Mouse (Mus musculus) right cerebral cortex, postnatal 4 days (tissue): Measurements from ENCODE around the gene Dab1.

Source experiments
- DNase-seq: peaks from one replicate; pipeline ENCODE4 v3.0.0-alpha.2; 2022

The Dab1 gene

GRCm38 (mm10) chr4:104120108-104120507 lies 500.9 kb downstream of the Dab1 start:
- DNase-seq: no peak

DNA sequence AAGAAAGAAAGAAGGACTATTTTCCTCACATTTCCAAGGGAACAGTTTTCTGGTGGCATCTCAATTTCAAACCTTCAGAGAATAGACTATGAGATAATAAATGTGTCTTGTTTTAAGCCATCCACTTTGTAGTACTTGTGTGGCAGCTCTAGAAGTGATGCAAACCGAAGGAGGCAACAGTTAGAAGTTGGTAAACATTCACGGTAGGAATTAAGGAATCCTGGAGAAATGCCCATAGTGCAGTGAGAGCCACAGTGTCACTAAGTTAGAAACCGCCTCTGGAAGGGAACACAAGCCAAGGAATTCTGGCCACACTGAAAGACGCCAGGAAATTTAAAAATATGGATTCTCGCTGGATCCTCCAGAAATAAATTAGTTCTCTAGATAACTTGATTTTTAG lies 502.8 kb downstream of the Dab1 start:
- DNase-seq: no peak

GRCm38 (mm10) chr4:104122364-104122763 lies 503.2 kb downstream of the Dab1 start:
- DNase-seq: no peak

DNA sequence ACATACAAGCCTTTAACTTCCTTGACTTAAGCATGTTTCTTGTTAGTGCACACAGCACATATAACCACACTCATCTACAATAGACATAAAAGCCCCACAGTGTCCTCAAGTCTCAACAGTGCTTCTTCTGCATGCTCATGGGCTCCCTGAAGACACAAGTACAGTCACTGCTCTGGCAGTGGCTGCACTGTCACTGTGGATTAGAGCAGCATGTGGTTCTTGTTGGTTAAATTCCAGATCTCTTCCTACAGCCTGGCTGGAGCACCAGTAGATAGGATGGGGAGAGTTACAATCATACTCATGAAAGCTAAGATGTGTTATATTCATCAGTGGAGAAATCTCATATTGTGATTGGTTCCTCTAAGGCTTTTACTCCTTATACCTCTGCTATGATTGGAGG lies 534.5 kb downstream of the Dab1 start:
- DNase-seq: no peak

DNA sequence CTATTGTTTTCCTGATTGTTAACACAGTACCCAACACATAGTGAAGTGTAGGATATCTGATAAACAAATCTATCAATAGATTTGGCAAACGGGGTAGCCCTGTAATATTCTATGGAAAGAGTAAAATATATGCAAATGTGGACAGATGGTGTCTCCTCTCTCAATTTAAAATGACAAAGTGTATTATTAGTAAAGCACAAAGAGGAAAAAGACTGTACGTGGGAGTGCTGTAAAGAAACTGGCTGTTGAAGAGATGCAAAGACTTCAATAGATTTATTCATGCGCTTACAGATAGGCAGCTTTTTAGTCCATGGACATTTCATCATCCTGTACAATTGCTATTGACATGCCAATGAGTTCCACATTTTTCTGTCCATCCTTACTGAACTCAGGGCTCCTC lies 558.9 kb downstream of the Dab1 start:
- no peak for DNase-seq

DNA sequence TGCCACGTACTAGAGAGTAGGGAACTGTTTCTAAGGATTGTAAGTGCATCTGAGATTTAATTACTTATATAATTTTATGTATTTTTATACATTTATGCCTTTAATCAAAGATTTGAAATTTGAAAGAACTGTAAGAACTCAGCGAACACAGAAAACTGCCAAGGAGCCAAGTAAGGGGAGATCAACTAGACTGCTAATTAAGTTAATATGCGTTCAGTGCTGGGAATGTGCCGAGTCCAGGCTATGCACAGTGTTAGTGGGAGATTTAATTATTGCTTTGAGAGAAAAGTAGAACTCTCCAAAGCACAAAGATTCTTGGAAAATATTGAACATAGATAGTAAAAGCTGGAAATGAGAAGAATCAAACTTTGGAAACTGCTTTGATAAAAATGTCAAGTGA lies 567.2 kb downstream of the Dab1 start:
- no peak for DNase-seq

DNA sequence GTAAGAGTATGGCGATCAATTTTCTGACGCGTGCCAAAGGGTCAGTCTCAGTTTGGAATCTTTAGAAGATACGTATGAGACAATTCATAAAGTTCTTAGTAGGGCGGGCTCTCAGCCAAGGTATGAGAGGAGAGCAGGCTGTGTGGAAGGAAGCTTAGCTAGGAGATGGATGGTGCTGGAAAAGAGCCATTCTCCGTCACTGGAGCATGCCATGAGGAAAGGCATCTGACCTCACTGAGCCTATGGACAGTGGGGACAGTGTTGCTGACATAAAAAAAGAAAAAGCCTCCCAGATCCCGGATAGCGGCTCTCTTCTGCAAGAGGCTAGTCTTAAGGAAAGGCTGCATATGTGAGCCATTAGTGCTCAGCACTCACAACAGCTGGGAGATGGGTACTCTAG lies 579.5 kb downstream of the Dab1 start:
- DNase-seq: no peak

DNA sequence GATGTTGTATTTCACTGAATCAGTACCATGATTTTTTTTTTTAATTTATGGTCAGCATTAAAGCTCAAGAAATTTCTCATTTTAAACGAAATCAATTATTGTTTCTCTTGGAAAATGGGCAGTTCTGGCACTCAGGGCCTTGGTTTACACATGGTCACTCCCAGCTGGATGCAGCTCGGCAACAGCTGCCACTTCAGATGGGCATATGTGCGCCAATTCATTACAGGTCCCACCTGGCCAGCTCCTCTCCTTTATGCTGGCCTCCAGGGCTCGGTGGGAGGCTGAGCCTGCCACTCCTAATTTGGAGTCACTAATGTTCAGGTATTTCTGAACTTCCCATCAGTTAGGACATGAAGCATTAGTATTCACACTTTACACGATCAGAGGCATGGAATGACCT lies 582.5 kb downstream of the Dab1 start:
- DNase-seq: no peak

- DNase-seq: no peak
These were observed 584.9 kb downstream of the Dab1 start for GRCm38 (mm10) chr4:104204047-104204446.

DNA sequence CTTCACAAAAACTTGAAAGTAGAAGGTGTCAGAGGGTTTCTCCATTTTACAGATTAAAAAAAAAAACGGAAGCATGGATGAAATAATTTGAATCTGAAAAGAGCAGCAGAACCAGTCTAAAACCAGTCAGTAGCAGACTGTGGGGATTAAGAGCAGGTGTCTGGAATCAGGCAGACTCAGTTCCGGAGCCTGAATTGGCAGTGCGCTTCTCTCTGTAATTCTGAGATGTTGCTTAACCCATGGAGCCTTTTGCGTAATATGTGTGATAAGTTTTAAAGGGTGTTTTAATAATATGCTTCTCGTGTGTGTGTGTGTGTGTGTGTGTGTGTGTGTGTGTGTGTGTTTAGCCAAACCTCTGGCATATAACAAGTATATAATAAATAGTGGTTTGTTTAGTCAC lies 587.5 kb downstream of the Dab1 start:
- DNase-seq: no peak

DNA sequence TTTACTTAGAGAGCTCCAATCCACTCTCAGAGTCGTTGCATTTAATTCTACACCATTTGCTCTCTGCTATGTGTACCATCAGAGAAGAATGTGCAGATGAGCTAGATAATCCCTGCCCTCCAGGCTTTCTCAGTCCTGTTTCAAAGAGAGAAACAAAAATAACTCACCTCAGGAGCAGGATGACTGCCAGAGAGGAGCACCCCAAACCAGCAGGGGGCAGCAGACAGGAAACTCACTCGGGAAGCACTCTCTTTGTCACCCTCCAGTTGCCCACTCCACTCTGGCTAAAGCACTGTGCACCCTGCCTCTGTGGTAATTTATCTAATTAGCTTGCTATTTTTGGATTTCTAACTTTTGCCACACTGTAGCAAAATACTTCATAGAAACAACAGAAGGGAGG lies 589.9 kb downstream of the Dab1 start:
- peak; percentile 54 for DNase-seq

- no peak for DNase-seq
These were observed 591.6 kb downstream of the Dab1 start for GRCm38 (mm10) chr4:104210796-104211195.

- DNase-seq: no peak
These were observed 592.6 kb downstream of the Dab1 start for GRCm38 (mm10) chr4:104211531-104212455.

- no peak for DNase-seq
These were observed 595.6 kb downstream of the Dab1 start for GRCm38 (mm10) chr4:104214724-104215123.

DNA sequence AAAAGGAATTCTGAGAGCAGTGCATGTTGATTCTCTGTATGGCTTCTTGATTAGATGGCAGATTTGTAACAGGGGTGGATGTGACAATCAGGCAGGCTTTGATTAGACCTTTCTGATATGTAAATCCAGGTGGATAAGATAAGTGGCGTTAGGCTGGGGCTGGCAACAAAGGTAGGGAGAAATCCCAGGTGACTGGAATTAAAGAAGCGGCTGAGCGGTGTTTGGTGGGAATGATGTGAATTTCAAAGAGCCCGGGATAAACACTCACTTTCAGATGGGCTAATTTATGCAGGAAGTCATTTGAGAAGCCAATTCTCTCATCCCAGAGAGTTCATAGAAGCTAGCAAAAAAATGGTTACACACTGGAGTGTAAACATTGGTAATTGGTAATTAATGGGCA lies 598.2 kb downstream of the Dab1 start:
- DNase-seq: no peak

DNA sequence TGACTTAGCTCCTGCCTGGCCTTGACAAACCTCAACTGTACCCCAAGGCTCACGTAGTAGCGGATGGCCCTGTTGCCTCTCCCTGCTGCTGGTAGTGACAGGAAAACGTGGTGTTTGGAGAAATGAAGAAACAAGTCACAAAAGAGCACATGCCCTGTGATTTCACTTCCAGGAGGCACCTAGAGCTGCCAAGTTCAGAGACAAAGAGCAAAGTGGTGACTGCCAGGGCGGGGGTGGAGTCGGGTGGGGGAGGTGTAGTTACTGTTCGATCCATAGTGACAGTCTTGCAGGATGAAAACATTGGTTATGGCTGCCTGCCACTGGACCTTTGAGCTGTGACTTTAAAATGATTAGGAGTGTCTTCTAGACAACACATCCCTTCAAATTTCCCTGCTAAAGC lies 599.6 kb downstream of the Dab1 start:
- DNase-seq: no peak

GRCm38 (mm10) chr4:104220099-104220498 lies 600.9 kb downstream of the Dab1 start:
- no peak for DNase-seq

DNA sequence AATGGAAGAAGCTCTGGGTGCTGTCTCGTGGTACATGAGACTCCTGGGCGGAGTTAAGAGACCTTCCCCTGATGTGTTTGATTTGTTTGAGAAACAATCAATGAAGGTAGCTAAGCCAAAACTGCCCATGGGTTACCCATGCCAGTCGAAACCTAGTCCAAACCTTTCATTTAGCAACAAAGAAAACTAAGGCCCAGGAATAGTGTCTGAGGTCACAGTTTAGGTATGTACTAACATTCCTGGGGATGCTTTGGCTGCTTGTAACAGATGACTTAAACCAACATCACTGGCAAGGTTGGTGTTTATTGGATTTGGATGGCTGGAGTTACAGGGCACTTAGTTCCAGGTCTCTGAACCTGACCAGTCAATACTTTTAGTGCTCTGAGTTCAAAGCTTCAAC lies 610.1 kb downstream of the Dab1 start:
- no peak for DNase-seq

DNA sequence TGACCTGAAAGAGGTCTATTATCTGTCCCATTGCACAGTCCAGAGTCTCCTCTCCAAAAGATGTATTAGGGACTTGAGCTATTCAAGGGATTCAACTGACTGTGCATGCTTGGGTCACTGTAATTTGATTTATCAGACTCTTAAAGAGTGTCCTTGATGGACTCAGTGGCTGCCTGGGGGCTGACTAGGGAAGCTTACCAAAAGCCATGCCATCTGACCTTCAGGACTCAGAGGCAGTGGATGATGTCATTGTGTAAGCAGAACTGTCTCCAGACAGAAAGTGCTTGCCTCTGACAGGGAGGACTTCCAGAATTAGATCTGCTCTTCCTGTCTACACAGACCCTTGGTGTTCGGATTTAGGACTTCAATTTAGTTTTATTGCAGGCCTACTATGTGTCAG lies 627.3 kb downstream of the Dab1 start:
- no peak for DNase-seq

DNA sequence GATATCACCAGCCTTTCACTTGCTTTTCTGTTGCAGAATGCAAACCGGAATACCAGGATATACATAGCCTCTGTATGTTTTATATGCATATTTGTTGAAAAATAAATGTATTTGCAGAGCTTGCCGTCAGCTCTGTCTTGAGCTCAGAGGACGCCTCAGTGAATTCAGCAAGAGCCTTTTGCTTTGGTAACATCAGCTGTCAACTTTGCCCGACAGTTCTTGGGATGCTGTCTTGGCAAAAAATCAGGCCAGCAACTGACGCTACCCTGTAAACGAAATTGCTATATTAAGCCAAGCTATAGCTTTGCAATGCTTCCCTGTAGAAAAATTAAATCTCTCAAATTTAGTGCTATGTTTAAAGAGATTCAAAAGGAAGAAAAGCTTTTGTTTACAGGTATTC lies 630.3 kb downstream of the Dab1 start:
- DNase-seq: no peak

- no peak for DNase-seq
These were observed 638.6 kb downstream of the Dab1 start for GRCm38 (mm10) chr4:104257776-104258175.

DNA sequence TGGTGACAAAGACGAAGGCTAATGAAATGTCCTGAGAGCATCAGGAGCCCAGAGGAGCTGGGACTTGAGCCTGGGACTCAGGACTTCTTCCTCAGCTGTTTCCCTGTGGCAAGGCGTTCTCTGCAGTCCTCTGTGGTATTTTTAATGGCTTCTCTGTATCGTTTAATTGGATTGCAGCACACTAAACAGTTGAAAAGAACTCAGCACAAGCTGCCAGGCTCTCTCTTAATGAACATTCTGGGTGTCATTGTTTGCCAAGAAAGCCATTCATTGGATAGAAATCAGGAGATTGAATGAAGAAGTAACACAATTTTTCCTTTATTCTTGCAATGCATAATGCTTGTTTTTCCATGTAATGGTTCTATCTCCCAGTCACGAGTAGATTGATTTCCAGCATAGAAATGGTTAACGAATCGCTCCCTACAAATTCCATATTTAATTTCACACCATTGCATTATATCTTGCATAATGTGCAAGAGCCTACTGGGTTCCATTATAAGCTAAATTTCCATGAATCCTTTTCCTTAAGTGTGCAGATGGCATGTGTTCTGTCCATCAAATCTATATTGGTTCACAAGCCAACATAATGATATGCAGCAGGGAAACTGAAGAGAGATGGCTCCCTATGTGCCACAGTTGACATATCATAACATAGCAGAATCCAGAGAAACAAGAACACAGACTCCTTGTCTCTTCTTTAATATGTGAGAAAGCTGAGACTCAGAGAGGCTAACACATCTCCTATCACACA lies 650.4 kb downstream of the Dab1 start:
- no peak for DNase-seq

DNA sequence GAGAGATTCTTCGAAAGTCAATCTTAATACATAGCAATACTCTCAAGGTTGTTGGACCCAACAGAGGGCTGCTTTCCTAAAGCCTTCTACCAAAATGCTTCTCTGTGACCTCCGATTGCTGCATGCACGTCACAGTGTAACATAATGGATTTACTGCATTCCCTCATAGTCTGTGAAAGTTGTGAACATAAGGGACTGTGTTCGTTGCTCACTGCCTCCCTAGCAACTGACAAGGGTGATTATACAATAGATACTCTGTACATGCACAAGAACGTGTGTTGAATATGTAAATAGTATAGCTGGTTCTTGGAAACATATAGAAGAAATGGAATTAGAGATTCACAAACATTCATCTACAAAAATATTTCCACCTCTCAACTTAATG lies 651.0 kb downstream of the Dab1 start:
- DNase-seq: no peak

- no peak for DNase-seq
These were observed 656.1 kb downstream of the Dab1 start for GRCm38 (mm10) chr4:104275260-104275659.
